Mouse (Mus musculus) neural tube, postnatal 0 days (tissue): Measurements from ENCODE around the gene Slc24a5. TPM values are rescaled to one million over a fixed set of nuclear protein-coding genes. Genes with fewer than 3 reads are reported as not detected.

ENCODE experiments used
- polyA plus RNA-seq: library from polyadenylated mRNA; unstranded; fragments of >200 nt; fragmentation: Nextera tagmentation; extraction: Ambion mirVana; gene quantifications from 2 replicates; pipeline ENCODE4 v1.2.1, GENCODE M21; 2015

The Slc24a5 gene
- 3.0 and 3.5 TPM in 2 replicates for polyA plus RNA-seq

GRCm38 (mm10) chr2:125067894-125068293, at the start of gene Slc24a5:
Slc24a5 (plus strand) TSS chr2:125068124.

GRCm38 (mm10) chr2:125123477-125123852, 55.5 kb downstream of the Slc24a5 start, which contains the start of gene Myef2:
Myef2 (minus strand) TSS chr2:125123661.

GRCm38 (mm10) chr2:125135903-125136811, 68.2 kb downstream of the Slc24a5 start, which contains the start of gene Ctxn2:
Ctxn2 (plus strand) TSS chr2:125136692.

Other genes starting within 250 kb of the Slc24a5 start
- 130 and 133 TPM in 2 replicates for gene Myef2, start 55.5 kb downstream of the Slc24a5 start, polyA plus RNA-seq
- gene Ctxn2, start 68.6 kb downstream of the Slc24a5 start, polyA plus RNA-seq: 62.6 and 66.3 TPM in 2 replicates
- gene Slc12a1, start 84.4 kb downstream of the Slc24a5 start, polyA plus RNA-seq: 0.04 and 0.15 TPM in 2 replicates
- 66.8 and 69.3 TPM in 2 replicates for gene Dut, start 179.1 kb downstream of the Slc24a5 start, polyA plus RNA-seq